Mouse (Mus musculus) testis, adult 2 months (tissue): ENCODE data around the gene Pam. TPM values are rescaled to one million over a fixed set of nuclear protein-coding genes. Genes with fewer than 3 reads are reported as not detected.

Source experiments
- H3K27ac ChIP-seq: fragments of 200-500 bp; 2 replicates; pipeline ENCODE4 v1.5.1; 2012; ENCODE audit warnings: low read depth, low read length; ENCODE audit not compliant: control insufficient read depth, insufficient read depth
- H3K27me3 ChIP-seq: fragments of 200-500 bp; 2 replicates; pipeline ENCODE4 v1.6.1; 2012; ENCODE audit warnings: mild to moderate bottlenecking, low read length, moderate library complexity; ENCODE audit not compliant: control insufficient read depth, insufficient read depth
- H3K36me3 ChIP-seq: fragments of 200-500 bp; 2 replicates; pipeline ENCODE4 v1.6.1; 2012; ENCODE audit warnings: mild to moderate bottlenecking, low read length; ENCODE audit not compliant: control insufficient read depth, insufficient read depth
- H3K4me1 ChIP-seq: fragments of 200-500 bp; 2 replicates; pipeline ENCODE4 v1.6.1; 2012; ENCODE audit warnings: low read length; ENCODE audit not compliant: control insufficient read depth, insufficient read depth
- H3K4me3 ChIP-seq: fragments of 200-500 bp; 2 replicates; pipeline ENCODE4 v1.5.1; 2012; ENCODE audit warnings: low read depth, mild to moderate bottlenecking, low read length, moderate library complexity, mixed read lengths; ENCODE audit not compliant: control insufficient read depth
- CTCF ChIP-seq: fragments of 200-500 bp; IDR thresholded peaks from 2 replicates; pipeline ENCODE4 v1.5.1; 2012; ENCODE audit warnings: low read depth, mild to moderate bottlenecking, inconsistent platforms, low read length, moderate library complexity; ENCODE audit not compliant: control insufficient read depth, insufficient read depth, insufficient replicate concordance
- POLR2A ChIP-seq: fragments of 200-500 bp; IDR thresholded peaks from 2 replicates; pipeline ENCODE4 v1.6.1; 2012; ENCODE audit warnings: low read depth, mild to moderate bottlenecking, inconsistent platforms, low read length, moderate library complexity; ENCODE audit not compliant: control insufficient read depth
- polyA plus RNA-seq: library from polyadenylated mRNA; depleted of rRNA; stranded (reverse); fragments of >200 nt; gene quantifications from 2 replicates; pipeline ENCODE4 v1.2.3, GENCODE M21; 2012

Gene Pam
- polyA plus RNA-seq, 1 experiment: 6.1 TPM

DNA sequence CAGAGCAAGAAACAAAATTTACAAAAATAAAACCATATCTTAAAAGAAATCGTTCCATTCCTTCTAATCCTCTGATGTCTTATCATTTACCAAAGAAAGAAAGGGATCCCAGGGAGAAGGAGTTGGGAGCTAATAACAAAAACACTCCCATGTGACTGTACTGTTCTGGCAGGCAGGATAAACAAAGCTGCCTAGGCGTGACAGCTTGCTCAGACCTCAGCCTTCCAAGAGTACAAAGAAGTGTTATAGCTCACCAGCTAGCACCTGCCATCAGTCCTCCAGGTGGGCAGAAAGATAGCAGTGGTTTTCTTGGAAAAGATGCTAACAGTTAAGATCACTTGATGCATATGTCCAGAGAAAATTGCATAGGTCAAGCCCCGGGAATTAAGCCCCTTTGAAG is 157.4 kb downstream of the Pam start:
- TF ChIP-seq POLR2A (no peak), CTCF (no peak)
- Histone ChIP-seq H3K4me3 (no peak overlapping the region), H3K27me3 (no peaks in the 10 kb centered on the region), H3K27ac (no peak overlapping the region), H3K36me3 (no peaks in the 10 kb centered on the region), H3K4me1 (no peaks in the 10 kb centered on the region)

DNA sequence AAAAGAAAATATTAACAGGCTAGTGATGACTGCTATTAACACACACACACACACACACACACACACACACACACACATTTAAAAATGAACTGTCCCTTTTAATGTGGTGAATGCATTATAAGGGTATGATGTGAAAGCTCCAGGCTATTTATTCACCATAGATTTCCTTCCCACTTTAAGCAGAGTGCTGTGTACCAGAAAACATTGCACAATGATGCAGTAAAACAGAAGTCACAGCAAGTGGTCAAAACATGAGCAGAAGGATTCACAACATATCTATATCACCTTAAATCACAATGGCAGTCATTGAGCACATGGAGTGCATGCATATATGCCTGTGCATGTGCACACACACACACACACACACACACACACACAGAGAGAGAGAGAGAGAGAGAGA is 160.5 kb downstream of the Pam start:
- no peak overlapping the region for H3K27ac ChIP-seq
- H3K4me1 ChIP-seq: no peaks in the 10 kb centered on the region
- no peaks in the 10 kb centered on the region for H3K27me3 ChIP-seq
- no peak overlapping the region for H3K4me3 ChIP-seq
- H3K36me3 ChIP-seq: no peaks in the 10 kb centered on the region
- TF ChIP-seq POLR2A (no peak), CTCF (no peak)

DNA sequence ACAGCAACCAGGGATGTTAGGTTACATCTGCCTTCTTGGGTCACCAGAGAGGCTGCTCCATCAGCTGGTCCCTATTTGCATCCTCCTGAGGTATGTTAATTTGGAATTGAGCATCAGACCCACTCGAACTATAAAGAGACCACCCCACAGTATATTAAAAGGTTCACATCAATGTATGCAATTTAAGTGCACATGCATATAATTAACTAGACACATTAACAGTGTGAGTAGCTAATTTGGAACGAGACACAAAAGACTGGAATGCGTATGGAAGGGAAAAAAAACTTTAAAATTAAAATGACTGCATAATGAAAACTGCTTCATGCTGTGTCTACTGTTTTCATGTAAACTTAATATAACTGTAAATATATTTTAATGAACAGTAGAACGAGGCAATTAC is 164.2 kb downstream of the Pam start:
- Histone ChIP-seq H3K27ac (no peak overlapping the region), H3K4me3 (no peak overlapping the region), H3K4me1 (no peaks in the 10 kb centered on the region), H3K36me3 (no peaks in the 10 kb centered on the region), H3K27me3 (no peaks in the 10 kb centered on the region)
- TF ChIP-seq POLR2A: no peak
- no peak for TF ChIP-seq CTCF

GRCm38 (mm10) chr1:97929415-97930028 is 165.9 kb downstream of the Pam start:
- Histone ChIP-seq H3K27ac (no peak overlapping the region), H3K4me3 (no peak overlapping the region), H3K36me3 (no peaks in the 10 kb centered on the region), H3K4me1 (no peaks in the 10 kb centered on the region), H3K27me3 (no peaks in the 10 kb centered on the region)
- TF ChIP-seq POLR2A (no peak), CTCF (no peak)

- Histone ChIP-seq H3K4me1 (no peaks in the 10 kb centered on the region), H3K4me3 (no peak overlapping the region), H3K36me3 (no peaks in the 10 kb centered on the region), H3K27ac (no peak overlapping the region), H3K27me3 (no peaks in the 10 kb centered on the region)
- no peak for TF ChIP-seq CTCF
- TF ChIP-seq POLR2A: no peak
Measured at GRCm38 (mm10) chr1:97926789-97927188, 168.7 kb downstream of the Pam start.

DNA sequence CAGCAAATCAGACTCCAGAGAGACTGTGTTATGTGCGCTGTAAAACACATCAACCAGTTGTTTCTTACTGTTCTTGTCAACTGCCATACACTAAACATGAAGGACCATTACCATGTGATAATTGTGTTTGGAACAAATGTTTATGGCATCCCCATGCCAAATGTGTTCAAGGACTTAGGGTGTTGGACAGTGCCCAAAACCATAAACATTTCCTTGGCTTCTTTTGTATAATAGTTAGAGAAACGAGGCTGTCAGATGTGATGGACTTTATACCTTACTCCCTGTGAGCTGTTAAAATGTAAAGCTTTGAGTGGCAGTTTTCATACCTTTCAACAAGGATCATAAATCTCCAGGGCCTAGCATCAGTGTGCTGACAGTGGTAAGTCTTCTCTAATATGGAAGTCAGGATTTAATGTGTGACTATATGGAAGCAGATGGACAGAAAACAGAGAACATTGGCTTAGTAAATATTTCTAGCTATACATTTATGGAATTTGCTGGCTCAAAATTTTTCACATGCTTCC is 169.4 kb downstream of the Pam start:
- no peak for TF ChIP-seq POLR2A
- no peak for TF ChIP-seq CTCF
- Histone ChIP-seq H3K27me3 (no peaks in the 10 kb centered on the region), H3K36me3 (no peaks in the 10 kb centered on the region), H3K4me1 (no peaks in the 10 kb centered on the region), H3K4me3 (no peak overlapping the region), H3K27ac (no peak overlapping the region)

DNA sequence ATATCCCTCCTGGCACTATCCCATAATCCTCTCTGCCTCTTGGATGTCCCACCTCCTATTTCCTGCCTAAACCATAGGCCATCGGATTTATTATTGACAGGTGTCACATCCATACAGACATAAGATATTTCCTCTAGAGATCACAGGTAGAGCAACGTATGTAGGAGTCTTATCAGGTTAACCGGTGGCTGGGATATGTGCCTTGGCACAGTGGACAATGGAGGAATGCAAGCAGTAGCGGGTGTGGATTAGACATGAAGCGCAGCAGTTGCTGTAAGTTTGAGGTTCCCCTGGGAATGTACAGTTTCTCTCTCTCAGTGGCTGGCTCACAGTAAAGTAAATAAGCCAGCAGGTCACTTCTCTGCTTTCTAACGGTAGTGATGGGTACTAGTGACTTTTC is 173.1 kb downstream of the Pam start:
- Histone ChIP-seq H3K27ac (no peak overlapping the region), H3K4me3 (no peak overlapping the region), H3K27me3 (no peaks in the 10 kb centered on the region), H3K4me1 (peaks cover 2% of the 10 kb centered on the region; the same call in 1 of the 2 replicates), H3K36me3 (no peaks in the 10 kb centered on the region)
- TF ChIP-seq CTCF (no peak), POLR2A (no peak)
